Mouse (Mus musculus) embryonic facial prominence, embryonic 13.5 days (tissue): ENCODE measurements around the gene Olfr1396. TPM values are rescaled to one million over a fixed set of nuclear protein-coding genes. Genes with fewer than 3 reads are reported as not detected.

ENCODE experiments used
- ATAC-seq: fragments of 200-750 bp; cut with Nextera tagmentation; 2 replicates; pipeline ENCODE4 v1.8.0; 2017; ENCODE audit warnings: low read depth; ENCODE audit not compliant: insufficient number of reproducible peaks, insufficient read depth, low FRiP score, low TSS enrichment
- H3K27ac ChIP-seq: fragments of 300-500 bp; sonication (generic); 2 replicates; pipeline ENCODE4 v1.5.1; 2015; ENCODE audit warnings: moderate library complexity, mild to moderate bottlenecking, inconsistent platforms
- H3K27me3 ChIP-seq: fragments of 300-500 bp; sonication (generic); 2 replicates; pipeline ENCODE4 v1.6.1; 2015; ENCODE audit warnings: mild to moderate bottlenecking, inconsistent platforms
- H3K36me3 ChIP-seq: fragments of 300-500 bp; sonication (generic); 2 replicates; pipeline ENCODE4 v1.6.1; 2015; ENCODE audit warnings: mild to moderate bottlenecking, inconsistent platforms
- H3K4me1 ChIP-seq: fragments of 300-500 bp; sonication (generic); 2 replicates; pipeline ENCODE4 v1.6.1; 2015; ENCODE audit warnings: inconsistent platforms
- H3K4me2 ChIP-seq: fragments of 300-500 bp; sonication (generic); 2 replicates; pipeline ENCODE4 v1.6.1; 2015; ENCODE audit warnings: moderate library complexity, mild to moderate bottlenecking, inconsistent platforms
- H3K4me3 ChIP-seq: fragments of 300-500 bp; sonication (generic); 2 replicates; pipeline ENCODE4 v1.5.1; 2015; ENCODE audit warnings: mild to moderate bottlenecking, inconsistent platforms
- H3K9ac ChIP-seq: fragments of 300-500 bp; sonication (generic); 2 replicates; pipeline ENCODE4 v1.6.1; 2015; ENCODE audit warnings: mild to moderate bottlenecking, inconsistent platforms
- H3K9me3 ChIP-seq: fragments of 300-500 bp; sonication (generic); 2 replicates; pipeline ENCODE4 v1.6.1; 2016; ENCODE audit warnings: inconsistent platforms
- WGBS: fragments of 180-500 bp; shearing (Covaris S2); methylation state at CpG from one replicate; pipeline ENCODE4 v1.1.7; 2015; ENCODE audit warnings: mixed read lengths; 5-methylcytosine and 5-hydroxymethylcytosine counted together
- polyA plus RNA-seq: library from polyadenylated mRNA; unstranded; fragments of >200 nt; fragmentation: Nextera tagmentation; extraction: Ambion mirVana; gene quantifications from 2 replicates; pipeline ENCODE4 v1.2.1, GENCODE M21; 2015

Olfr1396 gene
- polyA plus RNA-seq, 1 experiment from 2014 or later: not detected

- Histone ChIP-seq H3K4me3 (no peak overlapping the region), H3K9ac (no peak overlapping the region), H3K9me3 (no peaks in the 10 kb centered on the region), H3K27ac (no peak overlapping the region), H3K4me1 (peaks cover 9% of the 10 kb centered on the region), H3K4me2 (no peak overlapping the region), H3K27me3 (no peaks in the 10 kb centered on the region), H3K36me3 (no peaks in the 10 kb centered on the region)
- 74% methylated on average over 5 of the region's 5 CpGs for whole genome bisulfite sequencing
- ATAC-seq: no peak
These were observed 25.6 kb downstream of the Olfr1396 start for GRCm38 (mm10) chr11:49088990-49089652.

GRCm38 (mm10) chr11:49087830-49088616 is 26.7 kb downstream of the Olfr1396 start:
- Histone ChIP-seq H3K4me3 (0 out of 2 replicates have a peak overlapping the region, but pooled peaks have one; percentile 9), H3K9ac (0 out of 2 replicates have a peak overlapping the region, but pooled peaks have one; percentile 1), H3K4me2 (peak overlapping the region; percentile 45), H3K9me3 (no peaks in the 10 kb centered on the region), H3K4me1 (peaks cover 9% of the 10 kb centered on the region), H3K27me3 (no peaks in the 10 kb centered on the region), H3K36me3 (no peaks in the 10 kb centered on the region), H3K27ac (no peak overlapping the region)
- 34% methylated on average over 22 of the region's 22 CpGs for WGBS
- ATAC-seq: no peak

GRCm38 (mm10) chr11:49086858-49087361 is 27.8 kb downstream of the Olfr1396 start:
- no peaks in the 10 kb centered on the region for H3K27me3 ChIP-seq
- H3K36me3 ChIP-seq: no peaks in the 10 kb centered on the region
- H3K4me1 ChIP-seq: peaks cover 9% of the 10 kb centered on the region
- no peak overlapping the region for H3K27ac ChIP-seq
- no peaks in the 10 kb centered on the region for H3K9me3 ChIP-seq
- H3K9ac ChIP-seq: no peak overlapping the region
- WGBS: 82% methylated on average over 6 of the region's 6 CpGs
- no peak overlapping the region for H3K4me2 ChIP-seq
- no peak for ATAC-seq
- H3K4me3 ChIP-seq: no peak overlapping the region

- H3K36me3 ChIP-seq: no peaks in the 10 kb centered on the region
- H3K27me3 ChIP-seq: no peaks in the 10 kb centered on the region
- WGBS: 61% methylated on average over 3 of the region's 3 CpGs
- no peak overlapping the region for H3K4me2 ChIP-seq
- no peaks in the 10 kb centered on the region for H3K9me3 ChIP-seq
- no peak overlapping the region for H3K4me3 ChIP-seq
- H3K4me1 ChIP-seq: peaks cover 9% of the 10 kb centered on the region
- no peak for ATAC-seq
- H3K9ac ChIP-seq: no peak overlapping the region
- no peak overlapping the region for H3K27ac ChIP-seq
These were observed 29.8 kb downstream of the Olfr1396 start for GRCm38 (mm10) chr11:49084875-49085274.

GRCm38 (mm10) chr11:49084385-49084784 is 30.3 kb downstream of the Olfr1396 start:
- Histone ChIP-seq H3K27ac (no peak overlapping the region), H3K4me3 (no peak overlapping the region), H3K9ac (no peak overlapping the region), H3K4me1 (peaks cover 9% of the 10 kb centered on the region), H3K9me3 (no peaks in the 10 kb centered on the region), H3K4me2 (no peak overlapping the region), H3K36me3 (no peaks in the 10 kb centered on the region), H3K27me3 (no peaks in the 10 kb centered on the region)
- ATAC-seq: no peak
- WGBS: 76% methylated on average over 1 of the region's 1 CpGs

- 69% methylated on average over 3 of the region's 3 CpGs for WGBS
- no peak for ATAC-seq
- Histone ChIP-seq H3K4me2 (no peak overlapping the region), H3K27me3 (no peaks in the 10 kb centered on the region), H3K27ac (no peak overlapping the region), H3K9me3 (no peaks in the 10 kb centered on the region), H3K36me3 (no peaks in the 10 kb centered on the region), H3K9ac (no peak overlapping the region), H3K4me1 (peaks cover 9% of the 10 kb centered on the region), H3K4me3 (no peak overlapping the region)
These were observed 30.9 kb downstream of the Olfr1396 start for GRCm38 (mm10) chr11:49083808-49084207.

- no peak for ATAC-seq
- Histone ChIP-seq H3K4me1 (peaks cover 5% of the 10 kb centered on the region), H3K36me3 (no peaks in the 10 kb centered on the region), H3K27me3 (no peaks in the 10 kb centered on the region), H3K27ac (no peak overlapping the region), H3K4me2 (no peak overlapping the region), H3K4me3 (no peak overlapping the region), H3K9me3 (no peaks in the 10 kb centered on the region), H3K9ac (no peak overlapping the region)
- 89% methylated on average over 1 of the region's 1 CpGs for WGBS
These were observed 31.5 kb downstream of the Olfr1396 start for GRCm38 (mm10) chr11:49083146-49083545.

- H3K4me2 ChIP-seq: no peak overlapping the region
- no peak for ATAC-seq
These were observed 32.8 kb downstream of the Olfr1396 start for GRCm38 (mm10) chr11:49081886-49082285.

GRCm38 (mm10) chr11:49081356-49081755 is 33.3 kb downstream of the Olfr1396 start:
- H3K9me3 ChIP-seq: no peaks in the 10 kb centered on the region
- no peaks in the 10 kb centered on the region for H3K36me3 ChIP-seq
- no peak overlapping the region for H3K4me3 ChIP-seq
- H3K4me1 ChIP-seq: no peaks in the 10 kb centered on the region
- H3K4me2 ChIP-seq: no peak overlapping the region
- no peaks in the 10 kb centered on the region for H3K27me3 ChIP-seq
- WGBS: 82% methylated on average over 4 of the region's 4 CpGs
- H3K27ac ChIP-seq: no peak overlapping the region
- ATAC-seq: no peak
- no peak overlapping the region for H3K9ac ChIP-seq

More at GRCm38 (mm10) chr11:49081886-49082285, 32.8 kb downstream of the Olfr1396 start:
- no peaks in the 10 kb centered on the region for H3K4me1 ChIP-seq
- WGBS: 73% methylated on average over 3 of the region's 3 CpGs
- no peak overlapping the region for H3K4me3 ChIP-seq
- no peak overlapping the region for H3K27ac ChIP-seq
- H3K9ac ChIP-seq: no peak overlapping the region
- no peaks in the 10 kb centered on the region for H3K27me3 ChIP-seq
- H3K36me3 ChIP-seq: no peaks in the 10 kb centered on the region
- H3K9me3 ChIP-seq: no peaks in the 10 kb centered on the region

- H3K27ac ChIP-seq: no peak overlapping the region
These were observed 34.0 kb downstream of the Olfr1396 start for GRCm38 (mm10) chr11:49080636-49081035.

GRCm38 (mm10) chr11:49078719-49079118 is 36.0 kb downstream of the Olfr1396 start:
- Histone ChIP-seq H3K27ac (no peak overlapping the region), H3K9ac (no peak overlapping the region), H3K4me1 (no peaks in the 10 kb centered on the region), H3K4me2 (no peak overlapping the region), H3K27me3 (no peaks in the 10 kb centered on the region), H3K9me3 (no peaks in the 10 kb centered on the region), H3K36me3 (no peaks in the 10 kb centered on the region), H3K4me3 (no peak overlapping the region)
- 83% methylated on average over 3 of the region's 3 CpGs for WGBS
- ATAC-seq: no peak

More at GRCm38 (mm10) chr11:49080636-49081035, 34.0 kb downstream of the Olfr1396 start:
- no peak for ATAC-seq
- Histone ChIP-seq H3K4me2 (no peak overlapping the region), H3K9me3 (no peaks in the 10 kb centered on the region), H3K4me1 (no peaks in the 10 kb centered on the region), H3K27me3 (no peaks in the 10 kb centered on the region), H3K36me3 (no peaks in the 10 kb centered on the region), H3K9ac (no peak overlapping the region), H3K4me3 (no peak overlapping the region)
- 84% methylated on average over 1 of the region's 1 CpGs for WGBS

- ATAC-seq: no peak
- H3K4me1 ChIP-seq: no peaks in the 10 kb centered on the region
- no peak overlapping the region for H3K4me2 ChIP-seq
- no peak overlapping the region for H3K9ac ChIP-seq
- H3K4me3 ChIP-seq: no peak overlapping the region
- 48% methylated on average over 1 of the region's 1 CpGs for WGBS
- no peaks in the 10 kb centered on the region for H3K9me3 ChIP-seq
- H3K36me3 ChIP-seq: no peaks in the 10 kb centered on the region
- H3K27me3 ChIP-seq: no peaks in the 10 kb centered on the region
- no peak overlapping the region for H3K27ac ChIP-seq
These were observed 37.7 kb downstream of the Olfr1396 start for GRCm38 (mm10) chr11:49077012-49077411.
